Mouse (Mus musculus) cortical plate, adult 2 months (tissue): ENCODE measurements around the gene Tnip3.

Experiments
- CTCF ChIP-seq: fragments of 200-500 bp; IDR thresholded peaks from 2 replicates; pipeline ENCODE4 v1.5.1; 2011; ENCODE audit warnings: mild to moderate bottlenecking, control low read depth, low read length; ENCODE audit not compliant: insufficient read depth; ENCODE audit errors: extremely low read depth
- POLR2A ChIP-seq: fragments of 200-500 bp; IDR thresholded peaks from 2 replicates; pipeline ENCODE4 v1.6.1; 2011; ENCODE audit warnings: mild to moderate bottlenecking, low read length, control low read depth; ENCODE audit not compliant: insufficient read depth; ENCODE audit errors: extremely low read depth

- TF ChIP-seq CTCF: no peak
- TF ChIP-seq POLR2A: no peak
Observed at GRCm38 (mm10) chr6:65538022-65538652, 13.0 kb downstream of the Tnip3 start.
